In the genomic region with DNA sequence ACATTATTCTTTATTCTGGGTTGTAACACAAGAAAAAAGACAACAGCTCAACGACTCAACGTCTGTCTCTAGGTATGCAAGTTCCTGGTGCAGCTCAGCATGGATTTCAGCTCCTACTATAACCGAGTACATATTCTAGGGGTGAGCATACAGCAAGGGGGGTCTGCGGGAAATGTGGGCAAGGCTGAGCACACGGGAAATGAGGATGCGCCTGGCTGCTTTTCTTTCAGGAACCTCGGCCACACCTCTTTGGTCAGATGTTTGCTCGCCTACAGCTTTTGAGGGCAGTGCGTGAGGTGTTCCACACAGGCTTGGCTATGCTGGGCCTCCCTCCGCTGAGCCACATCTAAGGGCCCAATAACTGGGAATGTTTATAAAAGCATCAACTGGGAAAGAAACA, we compare ENCODE assay signal across 22 mouse cellular contexts. TPM values are rescaled to one million over a fixed set of nuclear protein-coding genes. Genes with fewer than 3 reads are reported as not detected.
DNase-seq lines count a peak whose midpoint lies in the region; ATAC-seq and TF ChIP-seq lines count a peak whose summit lies in the region.
"Had no signal": no experiment of that assay in that cellular context is flagged by ENCODE, and none has a peak within 500 bp of the region (broad histone marks: within the 10 kb centered on the region; RNA-seq: fewer than 3 reads in every experiment).

No protein-coding gene starts in this region.

- H3K27me3 ChIP-seq in forebrain, embryonic 12.5 days = no peaks in the 10 kb centered on the region
- no peaks in the 10 kb centered on the region for H3K27me3 ChIP-seq in forebrain, embryonic 15.5 days
- no peaks in the 10 kb centered on the region for H3K27me3 ChIP-seq in heart, embryonic 10.5 days (ENCODE audit: insufficient read depth, poor library complexity, severe bottlenecking)
- no peaks in the 10 kb centered on the region for H3K27me3 ChIP-seq in E14TG2a.4 (ENCODE audit: insufficient read depth, low read length)
- H3K27me3 ChIP-seq: CH12.LX; embryonic facial prominence, embryonic 13.5 days; embryonic facial prominence, embryonic 15.5 days; forebrain, embryonic 13.5 days had no signal

- H3K4me2 ChIP-seq in forebrain, embryonic 12.5 days = no peak overlapping the region
- H3K4me2 ChIP-seq in forebrain, embryonic 15.5 days (replicated peaks) = no peak overlapping the region
- H3K4me2 ChIP-seq: embryonic facial prominence, embryonic 13.5 days; embryonic facial prominence, embryonic 15.5 days; forebrain, embryonic 13.5 days had no signal

- DNase-seq in cerebellum, adult 11-12 months = peak; percentile 20
- DNase-seq in cerebellum, adult 11 months = no peak
- peak; percentile 69 for DNase-seq in heart, embryonic 10.5 days (ENCODE audit: low spot score)
- DNase-seq in heart, adult 9 months (ENCODE audit: low spot score in 2 of 2) = no peak
- DNase-seq: adrenal gland, adult 2 months; adrenal gland, postnatal 10 days; adrenal gland, postnatal 25 days; B cell, adult 2 months; cerebellum, adult 18-20 months; cerebellum, adult 8-10 months; embryo, embryonic 11 days had no signal

- H3K9ac ChIP-seq in forebrain, embryonic 12.5 days = no peak overlapping the region
- H3K9ac ChIP-seq in forebrain, embryonic 15.5 days (replicated peaks) = no peak overlapping the region
- H3K9ac ChIP-seq: embryonic facial prominence, embryonic 13.5 days; embryonic facial prominence, embryonic 15.5 days; forebrain, embryonic 13.5 days had no signal

- no peaks in the 10 kb centered on the region for H3K9me3 ChIP-seq in forebrain, embryonic 12.5 days
- no peaks in the 10 kb centered on the region for H3K9me3 ChIP-seq in forebrain, embryonic 15.5 days
- no peaks in the 10 kb centered on the region for H3K9me3 ChIP-seq in heart, embryonic 10.5 days
- no peaks in the 10 kb centered on the region for H3K9me3 ChIP-seq in E14TG2a.4 (ENCODE audit: low read length)
- H3K9me3 ChIP-seq: embryonic facial prominence, embryonic 13.5 days; embryonic facial prominence, embryonic 15.5 days; forebrain, embryonic 10.5 days; forebrain, embryonic 13.5 days had no signal

- H3K27ac ChIP-seq in forebrain, embryonic 12.5 days = 0 out of 2 replicates have a peak overlapping the region, but pooled peaks have one; percentile 2
- H3K27ac ChIP-seq in forebrain, embryonic 15.5 days (replicated peaks) = no peak overlapping the region
- no peak overlapping the region for H3K27ac ChIP-seq in heart, embryonic 10.5 days
- H3K27ac ChIP-seq: embryonic facial prominence, embryonic 13.5 days; embryonic facial prominence, embryonic 15.5 days; forebrain, embryonic 10.5 days; forebrain, embryonic 13.5 days had no signal

- H3K36me3 ChIP-seq in forebrain, embryonic 12.5 days (replicated peaks) = peaks cover 66% of the 10 kb centered on the region
- peaks cover 35% of the 10 kb centered on the region for H3K36me3 ChIP-seq in forebrain, embryonic 15.5 days
- H3K36me3 ChIP-seq in heart, embryonic 10.5 days = peaks cover 61% of the 10 kb centered on the region
- peaks cover 63% of the 10 kb centered on the region for H3K36me3 ChIP-seq in E14TG2a.4 (ENCODE audit: insufficient read depth, low read length)

- peaks cover 77% of the 10 kb centered on the region for H3K4me1 ChIP-seq in forebrain, embryonic 12.5 days
- H3K4me1 ChIP-seq in forebrain, embryonic 15.5 days = peaks cover 73% of the 10 kb centered on the region
- H3K4me1 ChIP-seq in heart, embryonic 10.5 days = peaks cover 77% of the 10 kb centered on the region
- H3K4me1 ChIP-seq in E14TG2a.4 (replicated peaks; ENCODE audit: low read depth, low read length) = peaks cover 94% of the 10 kb centered on the region

- no peak overlapping the region for H3K4me3 ChIP-seq in forebrain, embryonic 12.5 days (replicated peaks)
- H3K4me3 ChIP-seq in forebrain, embryonic 15.5 days = no peak overlapping the region
- H3K4me3 ChIP-seq in heart, embryonic 10.5 days = no peak overlapping the region
- 0 out of 2 replicates have a peak overlapping the region, but pooled peaks have one; percentile 13 for H3K4me3 ChIP-seq in E14TG2a.4 (replicated peaks; ENCODE audit: low read length)
- H3K4me3 ChIP-seq: embryonic facial prominence, embryonic 13.5 days; embryonic facial prominence, embryonic 15.5 days; erythroblast, embryonic 14.5 days; forebrain, embryonic 10.5 days; forebrain, embryonic 13.5 days had no signal

- 88% methylated on average over 10 of the region's 10 CpGs for WGBS in forebrain, embryonic 12.5 days
- WGBS in forebrain, embryonic 15.5 days = 87% methylated on average over 10 of the region's 10 CpGs
- 92% methylated on average over 10 of the region's 10 CpGs for WGBS in heart, embryonic 10.5 days

- no peak for TF ChIP-seq CTCF in E14TG2a.4 (conservative IDR thresholded peaks at IDR 0.05; ENCODE audit: low read length)

- no peak for ATAC-seq in forebrain, embryonic 12.5 days (ENCODE audit: low FRiP score)
- no peak for ATAC-seq in forebrain, embryonic 15.5 days (replicated peaks)
- ATAC-seq: CD4-positive, CD25-positive, alpha-beta regulatory T cell, adult 4 months; forebrain, embryonic 13.5 days; forebrain, embryonic 16.5 days had no signal

RNA-seq across cellular contexts. Expression of gene Dalrd3, which starts 2.6 kb away (rescaled TPM):
- 225 and 235 TPM in 2 replicates for polyA plus RNA-seq in forebrain, embryonic 12.5 days (2016; fragmentation: Nextera tagmentation; extraction: Ambion mirVana)
- 253 and 263 TPM in 2 replicates for polyA plus RNA-seq in forebrain, embryonic 15.5 days (2015; fragmentation: Nextera tagmentation; extraction: Ambion mirVana)
- 106 and 122 TPM in 2 replicates for polyA plus RNA-seq in heart, embryonic 10.5 days (2016; fragmentation: Nextera tagmentation; extraction: Ambion mirVana)

RNA-seq across cellular contexts. Expression of gene Ndufaf3, which starts 5.1 kb away (rescaled TPM):
- polyA plus RNA-seq in forebrain, embryonic 12.5 days (2016; fragmentation: Nextera tagmentation; extraction: Ambion mirVana) = 54.5 and 58.3 TPM in 2 replicates
- 68.7 and 81.0 TPM in 2 replicates for polyA plus RNA-seq in forebrain, embryonic 15.5 days (2015; fragmentation: Nextera tagmentation; extraction: Ambion mirVana)
- 50.5 and 58.6 TPM in 2 replicates for polyA plus RNA-seq in heart, embryonic 10.5 days (2016; fragmentation: Nextera tagmentation; extraction: Ambion mirVana)

RNA-seq across cellular contexts. Expression of gene Wdr6, which starts 6.2 kb away (rescaled TPM):
- polyA plus RNA-seq in forebrain, embryonic 12.5 days (2016; fragmentation: Nextera tagmentation; extraction: Ambion mirVana) = 254 and 285 TPM in 2 replicates
- 219 and 235 TPM in 2 replicates for polyA plus RNA-seq in forebrain, embryonic 15.5 days (2015; fragmentation: Nextera tagmentation; extraction: Ambion mirVana)
- polyA plus RNA-seq in heart, embryonic 10.5 days (2016; fragmentation: Nextera tagmentation; extraction: Ambion mirVana) = 99.6 and 105 TPM in 2 replicates

RNA-seq across cellular contexts. Expression of gene Impdh2, which starts 12.2 kb away (rescaled TPM):
- polyA plus RNA-seq in forebrain, embryonic 12.5 days (2016; fragmentation: Nextera tagmentation; extraction: Ambion mirVana) = 149 and 159 TPM in 2 replicates
- polyA plus RNA-seq in forebrain, embryonic 15.5 days (2015; fragmentation: Nextera tagmentation; extraction: Ambion mirVana) = 117 and 125 TPM in 2 replicates
- polyA plus RNA-seq in heart, embryonic 10.5 days (2016; fragmentation: Nextera tagmentation; extraction: Ambion mirVana) = 155 and 194 TPM in 2 replicates

RNA-seq across cellular contexts. Expression of gene P4htm, which starts 25.1 kb away (rescaled TPM):
- 16.2 and 18.4 TPM in 2 replicates for polyA plus RNA-seq in forebrain, embryonic 12.5 days (2016; fragmentation: Nextera tagmentation; extraction: Ambion mirVana)
- 19.2 and 23.1 TPM in 2 replicates for polyA plus RNA-seq in forebrain, embryonic 15.5 days (2015; fragmentation: Nextera tagmentation; extraction: Ambion mirVana)
- 13.2 and 20.6 TPM in 2 replicates for polyA plus RNA-seq in heart, embryonic 10.5 days (2016; fragmentation: Nextera tagmentation; extraction: Ambion mirVana)

Comparison
In these comparisons a context has a peak if more than half of its experiments do, and no peak if none do; other contexts are left out.
1. DNase-seq: peak in cerebellum, adult 11-12 months (single experiment) and heart, embryonic 10.5 days (single experiment); none in cerebellum, adult 11 months (single experiment) and heart, adult 9 months (0 of 2).